Mouse (Mus musculus) C2C12 (cell line): Measurements from ENCODE around the gene Dkk2. TPM values are rescaled to one million over a fixed set of nuclear protein-coding genes. Genes with fewer than 3 reads are reported as not detected.

Experiments used
- H3K27me3 ChIP-seq: one replicate; pipeline ENCODE4 v1.6.1; 2011; ENCODE audit not compliant: control insufficient read depth, insufficient read depth, insufficient read length
- H3K36me3 ChIP-seq: one replicate; pipeline ENCODE4 v1.6.1; 2011; ENCODE audit not compliant: control insufficient read depth, insufficient read depth
- H3K4me3 ChIP-seq: one replicate; pipeline ENCODE4 v1.5.1; 2011; ENCODE audit warnings: mild to moderate bottlenecking, control low read depth; ENCODE audit not compliant: poor library complexity, insufficient read depth, severe bottlenecking
- H3K79me2 ChIP-seq: one replicate; pipeline ENCODE4 v1.6.1; 2011; ENCODE audit not compliant: control insufficient read depth, insufficient read depth
- H3K79me3 ChIP-seq: one replicate; pipeline ENCODE4 v1.6.1; 2011; ENCODE audit warnings: low read depth, control low read depth
- H3ac ChIP-seq: one replicate; pipeline ENCODE3; 2011; ENCODE audit warnings: low read depth; ENCODE audit not compliant: control insufficient read depth, insufficient read length
- CEBPB ChIP-seq: IDR thresholded peaks from one replicate; pipeline ENCODE4 v1.6.1; 2011; ENCODE audit warnings: low read depth, mild to moderate bottlenecking, control low read depth, moderate library complexity
- CTCF ChIP-seq: IDR thresholded peaks from one replicate; pipeline ENCODE4 v1.5.1; 2011; ENCODE audit not compliant: control insufficient read depth, insufficient read depth, insufficient read length
- FOSL1 ChIP-seq: IDR thresholded peaks from one replicate; pipeline ENCODE4 v1.8.0; 2011; ENCODE audit warnings: mild to moderate bottlenecking, low read length; ENCODE audit not compliant: poor library complexity, insufficient read depth, severe bottlenecking
- MAX ChIP-seq: IDR thresholded peaks from one replicate; pipeline ENCODE4 v1.6.1; 2011; ENCODE audit warnings: mild to moderate bottlenecking, control low read depth
- MYOD1 ChIP-seq: IDR thresholded peaks from one replicate; pipeline ENCODE4 v1.6.1; 2011; ENCODE audit warnings: low read depth; ENCODE audit not compliant: control insufficient read depth, insufficient read length
- MYOG ChIP-seq: IDR thresholded peaks from one replicate; pipeline ENCODE4 v1.6.1; 2011; ENCODE audit not compliant: control insufficient read depth, insufficient read length; ENCODE audit errors: extremely low read depth
- USF1 ChIP-seq: IDR thresholded peaks from one replicate; pipeline ENCODE4 v1.6.1; 2011; ENCODE audit warnings: low read depth, mild to moderate bottlenecking, control low read depth, moderate library complexity
- polyA plus RNA-seq: library from polyadenylated mRNA; unstranded; fragments of >200 nt; fragmentation: generic; extraction: Trizol; gene quantifications from one replicate; pipeline ENCODE4 v1.2.1, GENCODE M21; 2012; ENCODE audit warnings: missing spikeins

Dkk2 gene
- polyA plus RNA-seq, 1 experiment: 0.05 TPM

GRCm38 (mm10) chr3:132063374-132063773 is 21.7 kb upstream of the Dkk2 start:
- no peak for TF ChIP-seq CEBPB
- no peak for TF ChIP-seq MYOG
- TF ChIP-seq FOSL1: no peak
- no peak for TF ChIP-seq MYOD1
- no peak for TF ChIP-seq CTCF
- TF ChIP-seq USF1: no peak
- TF ChIP-seq MAX: no peak
- Histone ChIP-seq H3K27me3 (no peaks in the 10 kb centered on the region), H3K79me3 (no peaks in the 10 kb centered on the region), H3K4me3 (no peak overlapping the region), H3ac (no peak overlapping the region), H3K79me2 (no peaks in the 10 kb centered on the region), H3K36me3 (no peaks in the 10 kb centered on the region)

DNA sequence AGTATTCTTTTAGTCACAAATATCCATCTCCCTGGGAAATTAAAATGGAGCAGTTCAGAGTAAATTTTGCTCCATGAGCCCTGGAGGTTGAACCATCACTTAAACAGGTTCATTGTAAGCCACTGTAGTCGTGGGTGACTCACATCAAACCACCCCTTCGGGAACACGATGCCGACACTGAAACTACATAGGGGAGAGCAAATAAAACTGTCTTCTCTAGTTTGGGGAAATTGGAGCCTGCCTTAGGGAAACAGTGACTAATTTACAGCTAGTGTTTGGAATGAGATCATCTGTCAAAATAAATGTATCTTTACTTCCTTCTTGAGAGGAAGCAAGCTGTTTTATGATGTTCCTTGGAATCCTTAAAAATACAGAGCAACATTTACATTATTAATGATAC is 21.1 kb upstream of the Dkk2 start:
- no peaks in the 10 kb centered on the region for H3K27me3 ChIP-seq
- no peak overlapping the region for H3K4me3 ChIP-seq
- H3ac ChIP-seq: no peak overlapping the region
- TF ChIP-seq MAX (no peak), MYOD1 (peak; percentile 9)
- no peaks in the 10 kb centered on the region for H3K36me3 ChIP-seq
- no peaks in the 10 kb centered on the region for H3K79me3 ChIP-seq
- no peaks in the 10 kb centered on the region for H3K79me2 ChIP-seq

DNA sequence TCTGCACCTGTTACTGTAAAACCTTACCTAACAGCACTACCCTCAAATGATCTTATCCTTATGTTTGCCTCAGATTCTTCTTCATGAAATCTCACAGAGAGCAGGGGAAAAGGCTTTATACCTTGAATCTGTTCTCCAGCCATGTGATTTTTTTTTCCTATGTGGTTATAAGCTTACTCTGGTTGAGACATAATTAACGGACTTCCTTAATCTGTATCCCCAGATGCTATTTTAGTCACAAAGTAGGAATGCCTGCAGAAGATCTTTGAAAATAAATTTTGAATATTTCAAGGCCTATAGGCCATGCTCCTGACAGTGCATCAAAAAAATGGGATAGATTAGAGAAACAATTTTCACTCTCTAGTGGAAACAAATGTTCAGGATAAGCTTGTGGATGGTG is 20.2 kb upstream of the Dkk2 start:
- Histone ChIP-seq H3ac (no peak overlapping the region), H3K4me3 (no peak overlapping the region), H3K36me3 (no peaks in the 10 kb centered on the region)

GRCm38 (mm10) chr3:132070949-132071348 is 14.1 kb upstream of the Dkk2 start:
- Histone ChIP-seq H3K79me3 (no peaks in the 10 kb centered on the region), H3ac (no peak overlapping the region), H3K79me2 (no peaks in the 10 kb centered on the region), H3K36me3 (no peaks in the 10 kb centered on the region), H3K4me3 (no peak overlapping the region), H3K27me3 (no peaks in the 10 kb centered on the region)
- no peak for TF ChIP-seq MYOG
- TF ChIP-seq MYOD1: no peak
- no peak for TF ChIP-seq FOSL1
- TF ChIP-seq USF1: no peak
- TF ChIP-seq CEBPB: no peak
- TF ChIP-seq CTCF: no peak
- TF ChIP-seq MAX: no peak

More for the DNA sequence above, 20.2 kb upstream of the Dkk2 start:
- H3K27me3 ChIP-seq: no peaks in the 10 kb centered on the region
- H3K79me3 ChIP-seq: no peaks in the 10 kb centered on the region
- H3K79me2 ChIP-seq: no peaks in the 10 kb centered on the region
- no peak for TF ChIP-seq CEBPB
- no peak for TF ChIP-seq MYOG
- TF ChIP-seq FOSL1: no peak
- TF ChIP-seq USF1: no peak
- TF ChIP-seq MYOD1: no peak

DNA sequence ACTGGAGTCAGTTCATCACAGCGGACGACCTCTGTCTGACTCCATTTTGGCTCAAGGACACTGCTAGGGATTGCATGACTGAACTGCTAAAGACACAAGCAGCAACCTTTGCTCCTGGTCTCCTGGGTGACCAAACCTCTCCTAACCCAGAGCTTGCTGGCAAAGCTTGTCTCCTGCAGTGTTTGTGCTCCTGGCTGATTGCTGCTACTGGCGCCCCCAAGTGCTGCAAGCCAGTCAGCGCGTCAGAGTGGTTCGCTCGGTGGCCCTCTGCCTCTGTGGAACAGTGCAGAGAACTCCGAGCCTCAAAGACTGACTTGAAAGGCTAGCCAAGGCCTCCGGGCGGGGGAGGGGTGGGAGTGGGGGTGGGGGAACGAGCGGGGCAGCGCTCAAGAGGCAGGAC is 1.1 kb upstream of the Dkk2 start:
- H3K79me3 ChIP-seq: no peaks in the 10 kb centered on the region
- H3K27me3 ChIP-seq: peaks cover 11% of the 10 kb centered on the region
- no peak overlapping the region for H3ac ChIP-seq
- H3K79me2 ChIP-seq: no peaks in the 10 kb centered on the region
- TF ChIP-seq MAX: no peak
- peak; percentile 55 for TF ChIP-seq CTCF
- H3K4me3 ChIP-seq: no peak overlapping the region
- no peaks in the 10 kb centered on the region for H3K36me3 ChIP-seq

DNA sequence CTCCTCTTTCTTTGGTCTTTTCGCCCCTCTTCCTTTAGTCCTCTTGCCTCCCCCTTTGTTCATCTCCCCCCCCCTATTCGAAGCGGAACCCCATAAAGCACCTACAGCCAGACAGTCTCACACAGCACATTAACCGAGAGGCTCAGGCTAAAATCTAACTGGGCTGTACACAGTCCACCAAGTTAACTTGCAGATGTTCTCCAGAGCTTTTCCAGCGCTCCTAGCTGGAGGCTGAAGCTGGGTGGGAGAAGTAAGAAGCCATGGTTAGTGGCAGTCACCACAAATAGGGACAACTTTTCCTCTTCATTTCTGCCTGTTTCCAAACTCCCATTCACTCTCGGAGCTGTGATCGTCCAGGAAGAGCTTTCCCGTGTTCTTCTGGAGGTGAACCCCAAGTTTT is 412 bp upstream of the Dkk2 start:
- H3K79me3 ChIP-seq: no peaks in the 10 kb centered on the region
- no peaks in the 10 kb centered on the region for H3K36me3 ChIP-seq
- H3K27me3 ChIP-seq: peaks cover 11% of the 10 kb centered on the region
- H3K4me3 ChIP-seq: no peak overlapping the region
- H3ac ChIP-seq: no peak overlapping the region
- no peaks in the 10 kb centered on the region for H3K79me2 ChIP-seq
- TF ChIP-seq CEBPB (no peak), MYOD1 (no peak), MYOG (no peak), CTCF (no peak), USF1 (no peak), MAX (no peak), FOSL1 (no peak)

GRCm38 (mm10) chr3:132085823-132086350 is 795 bp downstream of the Dkk2 start:
- Histone ChIP-seq H3K79me2 (no peaks in the 10 kb centered on the region), H3K27me3 (peaks cover 11% of the 10 kb centered on the region), H3ac (peak overlapping the region; percentile 76), H3K4me3 (no peak overlapping the region), H3K36me3 (no peaks in the 10 kb centered on the region), H3K79me3 (no peaks in the 10 kb centered on the region)
- TF ChIP-seq MYOD1 (no peak), CTCF (no peak), MYOG (no peak), MAX (no peak), CEBPB (no peak), USF1 (no peak), FOSL1 (no peak)
